Mouse (Mus musculus) c-Kit-positive CD71-positive TER-119-positive erythroid progenitor cells, embryonic 14.5 days (primary cell): ENCODE measurements at regions not wholly inside any gene's neighbourhood (a gene's known extent, or its start where the extent isn't known, plus 50 kb on each side); places are given as distances from the start of the nearest gene placed in this dataset.
A peak's percentile ranks its signal among the peaks of the same experiment; 100 is the strongest.

Experiments used
- DNase-seq: peaks from one replicate; pipeline ENCODE4 v3.0.0-alpha.2; 2013; ENCODE audit warnings: low spot score

- DNase-seq, result no peak
Observed at GRCm38 (mm10) chr15:8582676-8583075, 62.9 kb upstream of the Gm2310 start.

- no peak for DNase-seq
Observed at GRCm38 (mm10) chr15:8581146-8581913, 61.6 kb upstream of the Gm2310 start.

GRCm38 (mm10) chr15:8580077-8580476 is 60.3 kb upstream of the Gm2310 start:
- DNase-seq, result no peak

GRCm38 (mm10) chr15:8577480-8577881 is 57.7 kb upstream of the Gm2310 start:
- DNase-seq, result peak; percentile 41

- no peak for DNase-seq
Observed at GRCm38 (mm10) chr15:8576975-8577374, 57.2 kb upstream of the Gm2310 start.

- DNase-seq, result no peak
Observed at GRCm38 (mm10) chr15:8569617-8570016, 49.9 kb upstream of the Gm2310 start.
